Mouse (Mus musculus) adrenal gland (tissue): ENCODE results near the gene Ncmap.

Source experiments
- intact Hi-C: fragments of 180-260 bp; cut with DNase I; formaldehyde crosslinking; loops from one replicate; pipeline ENCODE4 v1.15.1; 2025
- long read RNA-seq, 2 experiments: library from polyadenylated mRNA; unstranded; transcript quantifications; one replicate each; pipeline ENCODE4 v2.0.0; 2020; ENCODE audit warnings: borderline replicate concordance in 1 of 2; ENCODE audit not compliant: insufficient replicate concordance in 1 of 2

Gene Ncmap
- long read RNA-seq, experiment 1 = 0 reads
- long read RNA-seq, experiment 2 = 0 reads

- intact Hi-C loops = no loop called here
Measured at GRCm38 (mm10) chr4:135397991-135398390, at the start of gene Ncmap. Gene Ncmap, minus strand, starts transcription at chr4:135398227.

- intact Hi-C loops = loop anchor here (5.0 kb wide), 1 partner anchor 50 kb away; the partner anchor contains the start of gene Stpg1
Measured at GRCm38 (mm10) chr4:135442473-135442872, 44.4 kb upstream of the Ncmap start.

GRCm38 (mm10) chr4:135439904-135440522 is 42.0 kb upstream of the Ncmap start:
- intact Hi-C loops = loop anchor here (5.0 kb wide), 1 partner anchor 52 kb away; the partner anchor contains the start of gene Stpg1

- intact Hi-C loops = no loop called here
Measured at GRCm38 (mm10) chr4:135439188-135439647, 41.2 kb upstream of the Ncmap start.

- intact Hi-C loops = no loop called here
Measured at GRCm38 (mm10) chr4:135437924-135438323, 39.9 kb upstream of the Ncmap start.

- intact Hi-C loops = no loop called here
Measured at GRCm38 (mm10) chr4:135436291-135436690, 38.3 kb upstream of the Ncmap start.

GRCm38 (mm10) chr4:135434395-135434789 is 36.4 kb upstream of the Ncmap start:
- intact Hi-C loops = no loop called here

- intact Hi-C loops = no loop called here
Measured at GRCm38 (mm10) chr4:135433443-135434394, 35.7 kb upstream of the Ncmap start, which contains the start of gene Rcan3. Gene Rcan3, minus strand, starts transcription at chr4:135433853.

GRCm38 (mm10) chr4:135433086-135433442 is 35.0 kb upstream of the Ncmap start:
- intact Hi-C loops = no loop called here

GRCm38 (mm10) chr4:135429990-135430760 is 32.1 kb upstream of the Ncmap start:
- intact Hi-C loops = no loop called here

- intact Hi-C loops = no loop called here
Measured at GRCm38 (mm10) chr4:135429383-135429782, 31.4 kb upstream of the Ncmap start.

GRCm38 (mm10) chr4:135426587-135426986 is 28.6 kb upstream of the Ncmap start:
- intact Hi-C loops = no loop called here

- intact Hi-C loops = no loop called here
Measured at GRCm38 (mm10) chr4:135425625-135426024, 27.6 kb upstream of the Ncmap start.

- intact Hi-C loops = no loop called here
Measured at GRCm38 (mm10) chr4:135420961-135421360, 22.9 kb upstream of the Ncmap start.

- intact Hi-C loops = no loop called here
Measured at GRCm38 (mm10) chr4:135420416-135420815, 22.4 kb upstream of the Ncmap start.

- intact Hi-C loops = no loop called here
Measured at GRCm38 (mm10) chr4:135419996-135420395, 22.0 kb upstream of the Ncmap start.

GRCm38 (mm10) chr4:135416367-135416766 is 18.3 kb upstream of the Ncmap start:
- intact Hi-C loops = no loop called here

- intact Hi-C loops = no loop called here
Measured at GRCm38 (mm10) chr4:135413491-135413890, 15.5 kb upstream of the Ncmap start.

- intact Hi-C loops = loop anchor here (1.0 kb wide), 1 partner anchor 29 kb away; no protein-coding TSS in a partner anchor
Measured at GRCm38 (mm10) chr4:135411633-135412032, 13.6 kb upstream of the Ncmap start.

GRCm38 (mm10) chr4:135406180-135406579 is 8.2 kb upstream of the Ncmap start:
- intact Hi-C loops = no loop called here

GRCm38 (mm10) chr4:135404916-135405315 is 6.9 kb upstream of the Ncmap start:
- intact Hi-C loops = no loop called here
